Comparison of ENCODE assay signal across 26 mouse cellular contexts in genomic region chr17:28504182-28504581, GRCm38 (mm10). TPM values are rescaled to one million over a fixed set of nuclear protein-coding genes. Genes with fewer than 3 reads are reported as not detected.
DNase-seq lines count a peak whose midpoint lies in the region; ATAC-seq and TF ChIP-seq lines count a peak whose summit lies in the region.
"Had no signal": no experiment of that assay in that cellular context is flagged by ENCODE, and none has a peak within 500 bp of the region (broad histone marks: within the 10 kb centered on the region; RNA-seq: fewer than 3 reads in every experiment).

No protein-coding gene starts in this region.

- H3K27me3 ChIP-seq in heart, embryonic 12.5 days (replicated peaks): 0 out of 2 replicates have a peak, but pooled peaks cover 2% of the 10 kb centered on the region
- H3K27me3 ChIP-seq in testis, adult 2 months (ENCODE audit: control insufficient read depth, insufficient read depth, low read length): no peaks in the 10 kb centered on the region
- H3K27me3 ChIP-seq: CH12.LX; embryonic facial prominence, embryonic 12.5 days; forebrain, embryonic 13.5 days; forebrain, embryonic 15.5 days had no signal

- WGBS in heart, embryonic 12.5 days: 80% methylated on average over 6 of the region's 6 CpGs

- no peak overlapping the region for H3K27ac ChIP-seq in heart, embryonic 12.5 days (ENCODE audit: poor library complexity, severe bottlenecking)
- peak overlapping the region; percentile 45; the same call in 1 of the 2 replicates for H3K27ac ChIP-seq in testis, adult 2 months (ENCODE audit: control insufficient read depth, insufficient read depth, low read depth, low read length)
- H3K27ac ChIP-seq: embryonic facial prominence, embryonic 10.5 days; embryonic facial prominence, embryonic 12.5 days; forebrain, embryonic 13.5 days; forebrain, embryonic 15.5 days had no signal

- TF ChIP-seq POLR2A in testis, adult 2 months (IDR thresholded peaks at IDR 0.05; ENCODE audit: control insufficient read depth, low read depth, low read length): no peak

- H3K36me3 ChIP-seq in heart, embryonic 12.5 days: no peaks in the 10 kb centered on the region
- no peaks in the 10 kb centered on the region for H3K36me3 ChIP-seq in testis, adult 2 months (ENCODE audit: control insufficient read depth, insufficient read depth, low read length)
- H3K36me3 ChIP-seq: embryonic facial prominence, embryonic 10.5 days; embryonic facial prominence, embryonic 12.5 days; forebrain, embryonic 15.5 days had no signal

- H3K9me3 ChIP-seq in heart, embryonic 12.5 days (replicated peaks): no peaks in the 10 kb centered on the region
- H3K9me3 ChIP-seq: embryonic facial prominence, embryonic 10.5 days; embryonic facial prominence, embryonic 12.5 days; forebrain, embryonic 13.5 days; forebrain, embryonic 15.5 days had no signal

- H3K4me2 ChIP-seq in heart, embryonic 12.5 days: no peak overlapping the region
- H3K4me2 ChIP-seq: embryonic facial prominence, embryonic 12.5 days; forebrain, embryonic 13.5 days; forebrain, embryonic 15.5 days had no signal

- no peak overlapping the region for H3K4me3 ChIP-seq in heart, embryonic 12.5 days
- H3K4me3 ChIP-seq in testis, adult 2 months (ENCODE audit: control insufficient read depth, low read depth, low read length): no peak overlapping the region
- H3K4me3 ChIP-seq: embryonic facial prominence, embryonic 10.5 days; embryonic facial prominence, embryonic 12.5 days; forebrain, embryonic 13.5 days; forebrain, embryonic 15.5 days had no signal

- no peak for TF ChIP-seq CTCF in testis, adult 2 months (IDR thresholded peaks at IDR 0.05; ENCODE audit: control insufficient read depth, insufficient read depth, insufficient replicate concordance, low read depth, low read length)

- H3K4me1 ChIP-seq in heart, embryonic 12.5 days (replicated peaks): peaks cover 13% of the 10 kb centered on the region
- H3K4me1 ChIP-seq in testis, adult 2 months (ENCODE audit: control insufficient read depth, insufficient read depth, low read length): peaks cover 9% of the 10 kb centered on the region
- H3K4me1 ChIP-seq: forebrain, embryonic 15.5 days had no signal

- no peak for ATAC-seq in heart, embryonic 12.5 days (ENCODE audit: insufficient number of reproducible peaks, low FRiP score)
- no peak for ATAC-seq in cerebellum, adult (ENCODE audit: insufficient number of reproducible peaks, low FRiP score, low TSS enrichment)
- ATAC-seq: CD4-positive, CD25-positive, alpha-beta regulatory T cell, adult 4 months; forebrain, embryonic 13.5 days; forebrain, embryonic 15.5 days had no signal

- DNase-seq in heart, adult 11 months: peak; percentile 91
- no peak for DNase-seq in testis, postnatal 14 days (ENCODE audit: low spot score)
- peak; percentile 34 for DNase-seq in thymus, postnatal 4 days
- DNase-seq in thymus, postnatal 10 days (ENCODE audit: low spot score in 2 of 2): no peak
- DNase-seq: adrenal gland, adult 2 months; adrenal gland, postnatal 10 days; adrenal gland, postnatal 25 days; B cell, adult 2 months; cerebellum, adult 11-12 months; cerebellum, adult 2 months; cerebellum, adult 9-10 months; cerebellum, postnatal 10 days; cerebellum, postnatal 25 days had no signal

- H3K9ac ChIP-seq in heart, embryonic 12.5 days: no peak overlapping the region
- H3K9ac ChIP-seq: embryonic facial prominence, embryonic 12.5 days; forebrain, embryonic 13.5 days; forebrain, embryonic 15.5 days had no signal

RNA-seq across cellular contexts. Expression of gene Fkbp5, which starts 13.1 kb away (rescaled TPM):
- 15.8 and 16.0 TPM in 2 replicates for polyA plus RNA-seq in heart, embryonic 12.5 days (2016; fragmentation: Nextera tagmentation; extraction: Ambion mirVana)
- polyA plus RNA-seq in testis, adult 2 months (2012; rRNA removed): 19.8 and 22.7 TPM in 2 replicates

RNA-seq across cellular contexts. Expression of gene Armc12, which starts 26.4 kb away (rescaled TPM):
- polyA plus RNA-seq in heart, embryonic 12.5 days (2016; fragmentation: Nextera tagmentation; extraction: Ambion mirVana): not detected in 2 replicates
- polyA plus RNA-seq in testis, adult 2 months (2012; rRNA removed): 513 and 515 TPM in 2 replicates
- polyA plus RNA-seq: adrenal gland, adult 2 months; CD4-positive, CD25-positive, alpha-beta regulatory T cell, adult 4 months; cerebellum, adult 2 months; cortical plate, adult 2 months; embryonic facial prominence, embryonic 10.5 days; embryonic facial prominence, embryonic 12.5 days; embryonic facial prominence, embryonic 14.5 days; forebrain, embryonic 11.5 days; forebrain, embryonic 13.5 days; forebrain, embryonic 15.5 days had no signal

RNA-seq across cellular contexts. Expression of gene Clpsl2, which starts 45.0 kb away (rescaled TPM):
- polyA plus RNA-seq in heart, embryonic 12.5 days (2016; fragmentation: Nextera tagmentation; extraction: Ambion mirVana): not detected in 2 replicates
- polyA plus RNA-seq in testis, adult 2 months (2012; rRNA removed): not detected in 2 replicates
- polyA plus RNA-seq: adrenal gland, adult 2 months; CD4-positive, CD25-positive, alpha-beta regulatory T cell, adult 4 months; cerebellum, adult 2 months; cortical plate, adult 2 months; embryonic facial prominence, embryonic 10.5 days; embryonic facial prominence, embryonic 12.5 days; embryonic facial prominence, embryonic 14.5 days; forebrain, embryonic 11.5 days; forebrain, embryonic 13.5 days; forebrain, embryonic 15.5 days had no signal

RNA-seq across cellular contexts. Expression of gene Clps, which starts 56.4 kb away (rescaled TPM):
- 0.31 TPM in 1 of 2 replicates, not detected in the other for polyA plus RNA-seq in heart, embryonic 12.5 days (2016; fragmentation: Nextera tagmentation; extraction: Ambion mirVana)
- polyA plus RNA-seq in testis, adult 2 months (2012; rRNA removed): 2.5 and 4.1 TPM in 2 replicates
- polyA plus RNA-seq: brain, embryonic 14.5 days; CD4-positive, CD25-positive, alpha-beta regulatory T cell, adult 4 months; cortical plate, adult 2 months; embryonic facial prominence, embryonic 10.5 days; embryonic facial prominence, embryonic 12.5 days; embryonic facial prominence, embryonic 14.5 days; forebrain, embryonic 11.5 days; forebrain, embryonic 15.5 days had no signal

Comparison
In these comparisons a context has a peak if more than half of its experiments do, and no peak if none do; other contexts are left out.
1. DNase-seq: peak in heart, adult 11 months (single experiment) and thymus, postnatal 4 days (single experiment); none in testis, postnatal 14 days (single experiment) and thymus, postnatal 10 days (0 of 2).
2. RNA of gene Armc12, which starts 26.4 kb away (polyA plus RNA-seq): 513 to 515 TPM in testis, adult 2 months; not detected in heart, embryonic 12.5 days; every median in the first group is over 100 times any median in the second.